Mouse (Mus musculus): ENCODE data around the gene Emc3.

Gene Emc3
- long read RNA-seq, experiment 1, transcript Emc3-201 (8 exons, 1,985 nt) = major isoform, 135 of 146 reads
- long read RNA-seq, experiment 1, partial matches to known transcripts = 5 of 146 reads
- long read RNA-seq, experiment 1, other reads (novel, unspliced or antisense) = 4 of 146 reads
- long read RNA-seq, experiment 2, transcript Emc3-201 (8 exons, 1,985 nt) = major isoform, 128 of 143 reads
- long read RNA-seq, experiment 2, partial matches to known transcripts = 10 of 143 reads
- long read RNA-seq, experiment 2, other reads (novel, unspliced or antisense) = 3 of 143 reads

DNA sequence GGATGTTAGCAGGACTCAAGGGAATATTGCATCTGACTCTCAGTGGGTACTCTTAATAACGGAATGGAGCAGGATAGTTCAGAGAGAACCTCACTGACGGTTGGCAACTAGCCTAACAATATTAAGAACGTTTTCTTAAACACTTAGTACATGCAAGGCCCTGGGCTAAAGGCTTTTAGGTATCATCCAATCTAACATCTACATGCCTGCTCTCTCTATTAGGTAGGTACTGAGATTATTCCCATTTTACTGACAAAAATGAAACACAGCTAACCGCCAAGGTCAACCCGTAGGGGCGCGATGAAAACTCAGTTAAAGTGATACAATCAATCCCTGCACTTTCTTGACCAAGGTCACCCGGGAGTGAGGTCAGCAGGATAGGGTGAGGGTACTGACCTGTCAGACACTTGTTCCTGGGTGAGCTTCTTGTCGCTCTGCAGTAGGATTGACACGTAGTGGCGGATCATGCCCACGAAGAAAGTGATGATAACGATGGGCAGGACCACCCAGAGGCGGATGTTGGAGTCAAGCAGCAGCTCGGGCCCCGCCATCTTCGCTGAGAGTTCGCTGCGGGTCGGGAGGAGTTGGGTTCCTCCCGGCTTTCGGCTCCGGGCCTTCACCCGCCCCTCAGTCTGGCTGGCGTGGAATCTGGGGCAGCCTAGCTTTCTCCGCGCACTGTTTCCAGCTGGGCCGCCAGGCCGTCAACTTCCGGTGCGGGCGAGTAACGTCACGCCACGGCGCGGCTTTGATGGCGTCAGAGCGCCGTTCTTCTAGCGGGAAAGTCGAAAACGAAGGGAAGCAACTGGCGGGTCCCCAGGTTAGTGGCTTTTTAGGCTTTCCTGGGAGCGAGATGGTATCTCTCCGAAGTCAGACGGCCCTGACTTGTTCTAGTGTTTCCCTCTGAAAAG lies at the start of gene Emc3, which contains the start of gene Fancd2:
Gene Emc3 (minus strand): TSS at position 721 of the 908 bp plus-strand sequence.
Gene Fancd2 (plus strand): TSS at position 751 of the 908 bp plus-strand sequence.
- intact Hi-C loops (cut with DNase I) = no loop called here

DNA sequence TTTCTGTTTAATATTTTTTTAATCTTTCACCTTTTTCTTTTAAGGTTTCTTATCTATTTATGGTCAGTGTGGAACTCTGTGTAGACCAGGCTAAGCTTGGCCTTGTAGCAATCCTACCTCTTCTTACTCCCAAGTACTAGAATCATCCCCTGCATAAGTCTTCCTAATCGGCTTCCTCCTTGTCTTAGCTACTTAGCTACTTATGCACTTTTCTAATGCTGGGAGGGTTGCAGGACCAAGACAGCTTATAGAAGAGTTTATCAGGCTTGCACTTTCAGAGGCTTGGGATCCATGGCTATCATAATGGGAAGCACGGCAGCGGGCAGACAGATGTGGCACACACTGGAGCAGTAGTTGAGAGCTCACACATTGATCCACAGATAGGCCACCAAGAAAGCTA lies 47.9 kb upstream of the Emc3 start:
- intact Hi-C loops (cut with DNase I) = no loop called here

DNA sequence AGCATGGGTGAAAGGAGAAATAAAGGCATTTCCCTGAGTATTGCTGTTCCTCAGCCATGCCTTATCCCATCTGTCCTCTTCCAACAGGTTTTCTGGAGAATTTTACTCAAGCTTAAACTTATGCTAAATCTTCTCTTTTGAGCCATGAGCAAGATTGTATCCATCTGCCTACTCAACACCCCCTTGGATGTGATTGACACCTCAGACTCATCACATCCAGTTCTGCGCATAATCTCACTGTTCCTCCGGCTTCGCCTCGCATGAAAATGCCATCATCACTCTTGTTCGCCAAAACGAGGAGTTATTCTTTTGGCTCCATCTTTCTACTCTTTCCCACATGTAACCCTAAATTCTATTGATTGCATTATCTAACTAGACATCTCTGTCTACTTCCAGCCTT lies 44.6 kb upstream of the Emc3 start:
- intact Hi-C loops (cut with DNase I) = no loop called here

DNA sequence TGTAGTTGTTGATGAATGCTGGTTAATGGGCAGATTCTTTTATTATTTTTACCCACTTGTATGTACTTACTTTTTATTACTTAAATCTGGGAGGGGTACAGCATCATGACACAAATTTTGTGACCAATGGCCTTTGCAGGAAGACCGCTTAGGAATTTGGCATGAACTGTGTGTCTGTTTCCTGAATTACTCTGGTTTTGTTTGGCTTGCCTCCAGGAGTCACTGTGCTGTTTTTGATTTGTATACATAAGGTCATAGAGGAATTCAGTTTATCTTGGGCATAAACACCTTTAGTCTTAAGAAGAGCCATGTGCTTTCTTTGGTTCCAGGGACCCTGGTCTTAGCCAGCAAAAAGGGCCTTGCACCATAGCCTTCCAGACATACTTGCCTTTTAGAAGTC lies 33.1 kb upstream of the Emc3 start:
- intact Hi-C loops (cut with DNase I) = no loop called here

GRCm38 (mm10) chr6:113559736-113560135 lies 28.3 kb upstream of the Emc3 start:
- intact Hi-C loops (cut with DNase I) = no loop called here

DNA sequence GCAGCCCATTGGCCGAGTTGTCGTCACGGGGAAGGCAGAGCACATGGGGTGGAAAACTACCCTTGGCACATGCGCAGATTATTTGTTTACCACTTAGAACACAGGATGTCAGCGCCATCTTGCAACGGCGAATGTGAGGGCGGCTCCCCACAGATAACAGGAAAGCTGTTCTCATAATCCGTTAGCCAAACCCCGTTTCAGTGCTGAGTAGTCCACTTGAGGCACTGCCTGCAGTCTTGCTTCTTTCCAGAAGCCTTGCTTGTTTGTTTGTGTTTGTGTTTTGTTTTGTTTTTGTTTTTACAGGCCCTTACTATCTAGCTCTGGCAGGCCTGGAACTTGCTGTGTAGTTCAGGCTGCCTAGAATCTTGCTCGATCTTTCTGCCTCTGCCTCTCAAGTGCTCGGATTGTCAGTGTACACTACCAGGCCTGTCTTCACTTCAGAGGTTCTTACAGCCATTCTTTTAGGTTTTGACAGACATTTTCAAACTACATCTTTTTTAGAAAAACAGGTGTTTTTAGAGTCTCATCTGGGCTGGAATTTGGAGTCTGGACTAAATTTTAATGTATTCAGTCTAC lies 12.5 kb upstream of the Emc3 start:
- intact Hi-C loops (cut with DNase I) = no loop called here

DNA sequence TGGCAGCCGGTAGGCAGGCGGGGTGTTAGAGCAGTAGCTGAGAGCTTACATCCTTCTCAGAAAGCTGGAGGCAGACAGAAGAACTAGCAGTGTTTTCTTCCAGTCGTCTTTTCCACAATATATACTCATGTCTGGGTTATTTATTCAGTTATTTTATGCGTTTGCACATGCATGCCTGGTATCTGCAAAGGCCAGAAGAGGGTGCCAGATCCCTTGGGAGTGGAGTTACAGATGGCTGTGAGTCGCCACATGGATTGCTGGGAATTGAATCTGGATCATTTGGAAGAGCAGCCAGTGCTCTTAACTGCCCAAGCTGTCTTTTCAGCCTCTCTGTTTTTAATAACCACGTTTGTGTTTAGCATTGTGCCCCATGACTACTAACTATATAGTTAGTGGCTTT lies 10.2 kb upstream of the Emc3 start:
- intact Hi-C loops (cut with DNase I) = no loop called here

- intact Hi-C loops (cut with DNase I) = no loop called here
These were observed 3.4 kb upstream of the Emc3 start for GRCm38 (mm10) chr6:113534886-113535285.

DNA sequence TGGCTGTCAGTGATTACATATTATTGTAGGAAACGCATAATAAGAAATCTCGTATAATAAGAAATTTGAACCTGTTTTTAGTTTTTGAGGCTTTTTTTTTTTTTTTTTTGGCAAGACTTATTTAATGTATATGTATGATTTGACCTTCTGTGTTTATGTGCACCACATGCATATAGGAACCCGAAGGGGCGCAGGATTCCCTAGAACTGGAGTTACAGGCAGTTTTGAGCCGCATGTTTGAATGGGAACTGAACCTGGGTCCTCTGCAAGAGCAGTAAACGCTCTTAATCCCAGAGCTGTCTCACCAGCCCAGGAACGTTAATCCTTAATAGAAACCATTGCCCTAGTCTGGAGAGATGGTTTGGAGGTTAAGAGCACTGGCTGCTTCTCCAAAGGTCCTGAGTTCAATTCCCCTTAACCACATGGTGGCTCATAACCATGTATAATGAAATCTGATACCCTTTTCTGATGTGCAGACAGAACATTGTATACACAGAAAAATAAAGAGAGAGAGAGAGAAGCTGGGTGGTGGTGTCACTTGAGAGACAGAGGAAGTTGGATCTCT lies 470 bp upstream of the Emc3 start:
- intact Hi-C loops (cut with DNase I) = no loop called here

GRCm38 (mm10) chr6:113523420-113523819 lies 8.0 kb downstream of the Emc3 start:
- intact Hi-C loops (cut with DNase I) = no loop called here

DNA sequence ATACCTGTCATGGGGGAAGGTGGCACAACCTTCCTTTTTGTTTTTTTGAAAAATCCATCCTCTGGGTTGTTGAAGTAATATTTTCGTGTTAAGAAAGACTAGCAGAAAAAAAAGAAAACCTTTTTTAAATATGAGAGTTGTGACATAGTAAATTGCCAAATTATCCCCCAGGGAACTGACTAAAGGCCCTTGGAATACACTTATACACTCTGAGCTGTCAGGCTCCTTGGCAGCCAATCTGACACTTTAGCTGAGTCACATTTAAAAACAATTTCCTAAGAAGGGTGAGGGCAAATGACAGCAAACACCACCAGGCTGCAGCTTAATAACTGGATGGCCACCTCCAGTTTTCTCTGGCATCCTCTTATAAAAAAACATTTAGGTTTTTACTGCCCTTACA lies 9.1 kb downstream of the Emc3 start:
- intact Hi-C loops (cut with DNase I) = no loop called here

- intact Hi-C loops (cut with DNase I) = no loop called here
These were observed 13.9 kb downstream of the Emc3 start for GRCm38 (mm10) chr6:113517434-113518080.

DNA sequence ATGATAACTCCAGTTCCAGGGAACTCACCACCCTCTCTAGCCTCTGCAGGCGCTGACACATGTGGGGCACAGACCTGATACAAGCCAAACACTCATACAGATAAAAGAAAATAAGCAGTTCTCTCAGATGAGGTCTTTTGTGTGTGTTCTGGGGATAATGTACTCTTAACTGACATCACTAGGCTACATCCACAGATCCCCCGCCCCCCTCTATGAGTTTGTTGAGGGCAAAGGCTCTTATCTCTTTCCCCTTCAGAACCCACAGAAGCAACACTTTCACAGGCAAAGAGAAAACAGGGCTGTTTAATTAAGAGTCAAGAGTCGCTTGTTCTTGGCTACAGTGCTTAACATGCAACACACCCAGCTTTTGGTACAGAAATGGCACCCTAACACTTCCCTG lies 16.9 kb downstream of the Emc3 start:
- intact Hi-C loops (cut with DNase I) = no loop called here

DNA sequence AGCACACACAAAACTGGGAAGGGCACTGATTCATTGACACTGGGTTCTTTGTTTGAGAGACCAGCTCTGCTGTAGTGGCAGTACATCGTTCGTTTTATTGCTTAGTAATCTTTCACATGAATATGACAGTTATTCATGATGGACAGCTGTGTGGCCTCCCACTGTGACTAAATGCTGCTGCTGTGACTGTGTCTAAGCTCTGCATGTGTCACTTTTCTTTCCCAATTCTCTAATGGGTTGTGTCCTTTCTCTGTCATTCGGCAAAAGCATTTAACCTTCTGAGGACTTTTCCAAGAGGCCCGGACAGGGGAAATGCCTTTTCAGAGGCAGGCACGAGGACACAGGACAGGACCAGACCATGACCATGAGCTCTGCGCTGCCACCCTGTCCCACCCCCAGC lies 17.5 kb downstream of the Emc3 start:
- intact Hi-C loops (cut with DNase I) = no loop called here

DNA sequence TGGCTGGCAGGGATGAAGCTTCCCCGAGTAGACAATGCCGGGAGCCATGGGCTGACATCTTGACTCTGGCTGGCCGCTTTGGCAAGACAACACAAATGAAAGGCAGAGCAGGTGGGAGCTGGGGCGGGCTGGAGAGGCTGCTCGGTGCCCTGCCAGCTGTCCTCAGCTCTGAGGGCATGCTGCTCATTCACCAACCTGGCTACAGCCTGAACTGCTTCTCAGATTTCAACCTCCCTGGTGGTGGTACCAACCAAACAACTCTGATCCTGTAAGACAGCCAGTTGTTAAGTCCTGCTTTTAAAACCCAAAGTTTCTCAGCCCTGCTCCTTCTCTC lies 22.5 kb downstream of the Emc3 start:
- intact Hi-C loops (cut with DNase I) = no loop called here

DNA sequence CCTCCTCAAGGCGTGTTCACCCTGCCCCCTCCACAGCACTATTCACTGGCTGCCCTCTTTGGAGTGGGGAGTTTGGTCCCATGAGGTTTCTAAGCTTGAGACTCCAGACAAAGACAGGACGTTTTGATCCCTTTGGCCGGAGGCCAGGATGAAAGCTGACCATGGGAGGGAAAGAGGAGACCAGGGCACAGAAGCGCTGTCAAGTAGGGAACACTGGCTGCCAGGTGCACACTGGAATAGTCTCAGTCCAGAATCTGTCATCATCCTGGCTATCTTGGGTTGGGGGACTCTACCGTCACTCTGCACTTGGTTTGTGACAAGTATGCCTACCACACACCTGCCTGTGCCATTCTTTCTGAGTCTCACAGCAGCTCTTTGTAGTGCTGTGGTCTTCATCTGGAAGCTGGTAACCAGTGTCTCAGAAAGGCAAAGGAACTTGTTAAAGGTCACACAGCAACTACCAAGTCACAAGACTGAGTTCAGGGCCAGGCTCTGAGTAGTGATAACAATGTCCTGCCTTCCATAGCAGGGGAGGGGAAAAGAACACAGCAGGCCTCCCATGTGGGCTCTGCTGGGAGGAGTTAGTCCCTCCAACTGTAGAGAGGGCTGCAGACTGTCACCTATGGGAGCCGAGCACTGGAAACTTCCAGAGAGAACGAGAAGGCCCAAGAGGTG lies 23.0 kb downstream of the Emc3 start:
- intact Hi-C loops (cut with DNase I) = no loop called here

- intact Hi-C loops (cut with DNase I) = no loop called here
These were observed 24.3 kb downstream of the Emc3 start for GRCm38 (mm10) chr6:113507130-113507529.

GRCm38 (mm10) chr6:113505689-113506088 lies 25.8 kb downstream of the Emc3 start:
- intact Hi-C loops (cut with DNase I) = no loop called here

GRCm38 (mm10) chr6:113502801-113503200 lies 28.7 kb downstream of the Emc3 start:
- intact Hi-C loops (cut with DNase I) = no loop called here

DNA sequence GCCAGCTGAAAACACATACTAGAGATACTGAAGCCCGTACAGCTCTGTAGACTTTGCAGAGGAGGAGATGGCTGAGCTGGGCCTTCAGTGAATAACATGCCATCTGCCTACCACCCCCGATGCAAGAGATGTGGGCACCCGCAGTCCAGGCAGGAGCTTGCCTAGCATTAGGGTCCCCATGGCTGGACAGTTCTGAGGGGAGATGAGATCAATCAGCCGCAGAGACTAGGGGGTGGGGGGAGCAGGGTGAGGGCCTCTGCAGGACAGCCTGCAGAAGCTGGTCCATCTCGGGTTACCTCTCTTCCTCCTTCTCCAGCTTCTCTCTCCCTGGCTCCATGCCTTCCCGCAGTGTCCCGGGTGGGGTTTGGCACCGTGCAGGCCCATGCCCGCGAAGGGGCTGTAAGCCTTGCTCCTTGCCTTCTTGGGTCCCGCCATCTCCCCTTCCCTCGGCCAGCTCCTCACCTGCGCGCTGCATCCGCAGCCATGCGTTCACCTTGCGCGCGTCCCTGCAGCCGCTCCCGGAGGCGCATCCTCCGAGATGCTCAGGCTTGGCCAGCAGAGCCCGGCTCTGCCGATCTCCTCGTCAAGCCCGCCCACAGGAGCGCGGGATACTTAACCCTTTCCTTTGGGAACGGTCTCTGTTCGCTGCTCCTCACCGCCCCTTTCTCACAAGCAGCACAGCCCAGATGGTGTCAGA lies 29.9 kb downstream of the Emc3 start, which contains the start of gene Prrt3:
Gene Prrt3 (minus strand): TSS at position 544 of the 697 bp plus-strand sequence.
- intact Hi-C loops (cut with DNase I) = no loop called here
